Mouse (Mus musculus) heart, embryonic 14.5 days (tissue): ENCODE results near the gene Sectm1a. TPM values are rescaled to one million over a fixed set of nuclear protein-coding genes. Genes with fewer than 3 reads are reported as not detected.

Experiments used
- ATAC-seq: fragments of 200-750 bp; cut with Nextera tagmentation; 2 replicates; pipeline ENCODE4 v1.8.0; 2017; ENCODE audit warnings: low read depth, moderate TSS enrichment; ENCODE audit not compliant: insufficient number of reproducible peaks, insufficient read depth, low FRiP score
- H3K27ac ChIP-seq, 2 experiments: fragments of 200-500 bp in 1 of 2; fragments of 300-500 bp in 1 of 2; sonication (generic) in 1 of 2; replicated peaks in 1 of 2; 2 replicates each; pipeline ENCODE4 v1.5.1; 2012 to 2014; ENCODE audit warnings: low read depth in 2 of 2, low read length in 2 of 2, control low read depth in 1 of 2, mild to moderate bottlenecking in 1 of 2, mixed read lengths in 1 of 2; ENCODE audit not compliant: control insufficient read depth in 1 of 2, insufficient read depth in 1 of 2
- H3K27me3 ChIP-seq: fragments of 300-500 bp; sonication (generic); 2 replicates; pipeline ENCODE4 v1.6.1; 2014; ENCODE audit warnings: mild to moderate bottlenecking, low read length, control low read depth; ENCODE audit not compliant: control insufficient read depth, insufficient read depth
- H3K36me3 ChIP-seq: fragments of 300-500 bp; sonication (generic); 2 replicates; pipeline ENCODE4 v1.6.1; 2014; ENCODE audit warnings: mild to moderate bottlenecking, control low read depth, low read length, mixed read lengths; ENCODE audit not compliant: control insufficient read depth, insufficient read depth
- H3K4me1 ChIP-seq, 2 experiments: fragments of 200-500 bp in 1 of 2; fragments of 300-500 bp in 1 of 2; sonication (generic) in 1 of 2; 2 replicates each; pipeline ENCODE4 v1.6.1; 2012 to 2014; ENCODE audit warnings: low read length in 2 of 2, control low read depth in 1 of 2, mixed read lengths in 1 of 2; ENCODE audit not compliant: control insufficient read depth in 2 of 2, insufficient read depth in 2 of 2
- H3K4me2 ChIP-seq: fragments of 300-500 bp; sonication (generic); 2 replicates; pipeline ENCODE4 v1.6.1; 2014; ENCODE audit warnings: mild to moderate bottlenecking, low read length
- H3K4me3 ChIP-seq, 2 experiments: fragments of 200-500 bp in 1 of 2; fragments of 300-500 bp in 1 of 2; sonication (generic) in 1 of 2; 2 replicates each; pipeline ENCODE4 v1.5.1; 2012 to 2014; ENCODE audit warnings: low read length in 2 of 2, mild to moderate bottlenecking in 2 of 2, control low read depth in 1 of 2, low read depth in 1 of 2, moderate library complexity in 1 of 2; ENCODE audit not compliant: control insufficient read depth in 1 of 2, insufficient read depth in 1 of 2
- H3K9ac ChIP-seq: fragments of 300-500 bp; sonication (generic); 2 replicates; pipeline ENCODE4 v1.6.1; 2014; ENCODE audit warnings: mild to moderate bottlenecking, low read length
- H3K9me3 ChIP-seq: fragments of 300-500 bp; sonication (generic); 2 replicates; pipeline ENCODE4 v1.6.1; 2016; ENCODE audit warnings: low read length, control low read depth; ENCODE audit not compliant: control insufficient read depth
- WGBS: fragments of 180-500 bp; shearing (Covaris S2); extraction: QIAGEN DNeasy Blood & Tissue Kit; methylation state at CpG from one replicate; pipeline ENCODE4 v1.1.7; 2014; 5-methylcytosine and 5-hydroxymethylcytosine counted together
- polyA plus RNA-seq: library from polyadenylated mRNA; unstranded; fragments of >200 nt; fragmentation: Nextera tagmentation; extraction: Ambion mirVana; gene quantifications from 2 replicates; pipeline ENCODE4 v1.2.1, GENCODE M21; 2014

Sectm1a gene
- polyA plus RNA-seq, 1 experiment from 2014 or later = not detected

- H3K27ac ChIP-seq = peak overlapping the region in 1 of 2 experiments; percentile 80; a peak in 2 of 4 replicates
- no peak overlapping the region for H3K9ac ChIP-seq
- H3K36me3 ChIP-seq = no peaks in the 10 kb centered on the region
- no peak overlapping the region for H3K4me3 ChIP-seq
- peaks cover 7 to 21% of the 10 kb centered on the region in 2 experiments for H3K4me1 ChIP-seq
- no peak for ATAC-seq
- no peak overlapping the region; the same call in 1 of the 2 replicates for H3K4me2 ChIP-seq
- WGBS = 45% methylated on average over 3 of the region's 3 CpGs
- H3K27me3 ChIP-seq = no peaks in the 10 kb centered on the region
- no peaks in the 10 kb centered on the region for H3K9me3 ChIP-seq
Observed at GRCm38 (mm10) chr11:121121151-121121550, 40.1 kb upstream of the Sectm1a start.

DNA sequence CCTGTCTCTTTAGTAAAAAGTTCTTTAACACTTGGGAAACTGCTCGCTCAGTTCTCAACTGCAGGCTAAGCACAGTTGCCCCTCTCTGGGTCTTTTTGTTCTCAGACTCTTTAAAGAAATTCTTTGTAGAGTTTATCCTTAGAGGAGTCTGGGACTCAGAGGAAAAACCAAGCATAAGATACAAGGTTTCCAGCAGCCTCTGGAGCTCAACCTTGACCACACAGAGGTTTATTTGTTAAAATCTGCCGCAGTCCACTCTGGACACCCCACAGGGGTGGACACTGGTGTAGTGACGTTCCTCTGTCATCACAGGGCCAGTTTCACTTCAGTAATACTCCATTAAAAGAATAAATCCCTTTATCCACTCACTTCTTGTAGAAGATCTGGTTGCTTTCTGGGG lies 37.6 kb upstream of the Sectm1a start, which contains the start of gene Tex19.2:
TSS of gene Tex19.2 (minus strand) at position 101 of the 400 bp plus-strand sequence.
- Histone ChIP-seq H3K36me3 (no peaks in the 10 kb centered on the region), H3K27me3 (no peaks in the 10 kb centered on the region), H3K4me1 (peaks cover 4 to 17% of the 10 kb centered on the region in 2 experiments; a peak in 3 of 4 replicates), H3K4me2 (no peak within 1 kb of the TSS), H3K4me3 (no peak within 1 kb of the TSS), H3K9ac (no peak within 1 kb of the TSS), H3K27ac (no peak within 1 kb of the TSS), H3K9me3 (no peaks in the 10 kb centered on the region)
- WGBS = 78% methylated on average over 3 of the region's 3 CpGs
- ATAC-seq = no peak

DNA sequence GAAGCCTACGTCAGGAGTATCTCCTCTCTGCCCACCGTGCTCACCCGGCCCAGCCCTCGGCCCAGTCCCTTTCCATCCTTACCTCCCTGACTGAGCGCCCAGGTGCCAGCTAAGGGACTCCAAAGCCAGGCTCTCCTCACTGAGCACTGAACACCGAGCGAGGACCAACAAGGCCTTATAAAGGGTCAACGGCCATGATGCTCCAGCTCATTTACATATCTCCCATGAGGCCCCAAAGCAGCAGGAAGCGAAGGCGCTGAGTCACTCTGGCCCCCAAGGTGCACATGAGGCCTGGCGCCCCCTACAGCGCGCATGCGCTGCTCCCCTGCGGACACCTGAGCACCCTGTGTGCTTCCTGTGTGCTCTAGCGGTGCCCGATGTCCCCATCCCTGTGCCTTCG lies 37.1 kb upstream of the Sectm1a start:
- Histone ChIP-seq H3K4me3 (no peak overlapping the region), H3K4me2 (no peak overlapping the region), H3K27ac (no peak overlapping the region), H3K4me1 (peaks cover 4 to 17% of the 10 kb centered on the region in 2 experiments; a peak in 3 of 4 replicates), H3K27me3 (no peaks in the 10 kb centered on the region), H3K36me3 (no peaks in the 10 kb centered on the region), H3K9me3 (no peaks in the 10 kb centered on the region), H3K9ac (no peak overlapping the region)
- ATAC-seq = no peak
- WGBS = 90% methylated on average over 18 of the region's 18 CpGs

GRCm38 (mm10) chr11:121112091-121112775 lies 31.2 kb upstream of the Sectm1a start:
- no peaks in the 10 kb centered on the region for H3K9me3 ChIP-seq
- H3K9ac ChIP-seq = no peak overlapping the region
- no peak overlapping the region for H3K4me2 ChIP-seq
- ATAC-seq = no peak
- H3K4me3 ChIP-seq = no peak overlapping the region
- H3K27me3 ChIP-seq = no peaks in the 10 kb centered on the region
- H3K36me3 ChIP-seq = no peaks in the 10 kb centered on the region
- no peak overlapping the region for H3K27ac ChIP-seq
- WGBS = 77% methylated on average over 5 of the region's 5 CpGs
- peaks cover 23 to 31% of the 10 kb centered on the region in 2 experiments for H3K4me1 ChIP-seq

DNA sequence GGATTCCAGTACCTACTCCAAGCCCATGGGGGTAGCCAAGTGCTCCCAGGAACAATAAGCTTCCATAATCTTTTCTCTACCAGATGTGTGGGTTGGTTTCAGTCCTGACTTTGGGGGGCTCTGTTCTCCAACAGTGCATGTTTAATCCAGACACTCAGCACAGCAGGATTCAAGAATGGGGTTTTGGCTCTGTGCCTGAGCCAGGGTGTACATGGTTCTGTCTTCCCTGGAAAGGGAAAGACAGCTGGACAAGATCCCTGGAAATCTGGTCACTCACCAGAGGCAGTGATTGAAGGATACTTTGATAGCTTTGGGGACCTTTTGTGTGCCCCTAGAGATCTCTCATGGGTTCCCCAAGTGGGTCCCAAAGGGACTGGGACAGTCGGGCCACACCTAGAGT lies 30.6 kb upstream of the Sectm1a start:
- Histone ChIP-seq H3K27ac (no peak overlapping the region), H3K4me3 (no peak overlapping the region)
- ATAC-seq = no peak

DNA sequence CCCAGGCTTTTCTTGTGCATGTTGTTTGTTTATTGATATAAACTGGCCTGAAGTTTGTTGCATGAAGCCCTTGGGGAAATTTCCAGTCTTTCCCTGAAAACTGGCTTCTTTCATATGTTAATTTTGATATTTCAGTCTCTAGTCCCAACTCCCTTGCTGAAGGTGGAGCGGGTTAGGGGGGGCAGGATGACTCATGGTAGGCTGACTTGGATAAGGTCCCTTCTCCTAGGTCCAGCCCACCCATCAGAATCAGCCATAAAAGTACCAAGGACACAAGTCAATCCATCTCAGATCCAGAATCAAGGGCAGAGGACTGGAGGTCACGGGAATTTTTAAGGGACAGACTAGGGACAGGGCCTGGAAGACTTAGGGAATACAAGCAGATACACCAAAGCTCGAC lies 30.0 kb upstream of the Sectm1a start:
- ATAC-seq = no peak
- Histone ChIP-seq H3K27ac (no peak overlapping the region), H3K4me3 (no peak overlapping the region), H3K4me1 (peaks cover 23 to 31% of the 10 kb centered on the region in 2 experiments), H3K4me2 (no peak overlapping the region), H3K36me3 (no peaks in the 10 kb centered on the region), H3K9me3 (no peaks in the 10 kb centered on the region), H3K9ac (no peak overlapping the region), H3K27me3 (no peaks in the 10 kb centered on the region)
- 88% methylated on average over 3 of the region's 3 CpGs for WGBS

More for the DNA sequence above, 30.6 kb upstream of the Sectm1a start:
- Histone ChIP-seq H3K4me1 (peaks cover 23 to 31% of the 10 kb centered on the region in 2 experiments), H3K4me2 (no peak overlapping the region), H3K9me3 (no peaks in the 10 kb centered on the region), H3K27me3 (no peaks in the 10 kb centered on the region), H3K36me3 (no peaks in the 10 kb centered on the region), H3K9ac (no peak overlapping the region)
- WGBS = 60% methylated on average over 1 of the region's 1 CpGs

DNA sequence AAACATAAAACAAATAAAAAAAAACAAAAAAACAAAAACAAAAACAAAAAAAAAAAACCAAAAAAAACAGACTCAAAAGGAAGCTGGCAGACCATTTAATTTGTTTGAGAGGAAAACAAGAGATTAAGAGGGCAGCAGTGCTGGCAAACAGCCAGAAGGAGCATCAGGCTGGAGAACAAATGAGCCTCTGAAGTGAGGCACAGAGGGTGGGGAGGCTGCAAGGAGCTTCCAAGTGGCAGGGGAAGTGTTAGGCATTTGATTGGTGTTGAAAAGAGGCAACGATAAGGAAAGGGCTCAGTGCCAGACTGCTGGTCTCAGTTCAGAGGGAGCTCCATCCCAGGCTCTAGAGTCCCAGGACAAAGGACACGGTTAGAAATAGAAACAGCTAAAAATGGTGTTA lies 29.0 kb upstream of the Sectm1a start:
- Histone ChIP-seq H3K36me3 (no peaks in the 10 kb centered on the region), H3K9ac (no peak overlapping the region), H3K27ac (no peak overlapping the region), H3K4me1 (peaks cover 23 to 31% of the 10 kb centered on the region in 2 experiments), H3K9me3 (no peaks in the 10 kb centered on the region), H3K4me2 (no peak overlapping the region), H3K4me3 (no peak overlapping the region), H3K27me3 (no peaks in the 10 kb centered on the region)
- WGBS = 0% methylated on average over 2 of the region's 2 CpGs
- peak; percentile 73 for ATAC-seq
